Mouse (Mus musculus): Measurements from ENCODE around the gene Olfr550.
"Not testable (repeated sequence)": the region's sequence is repeated elsewhere in the genome, so short reads cannot be mapped to it uniquely, and the experiment has no call there.

Olfr550 gene

DNA sequence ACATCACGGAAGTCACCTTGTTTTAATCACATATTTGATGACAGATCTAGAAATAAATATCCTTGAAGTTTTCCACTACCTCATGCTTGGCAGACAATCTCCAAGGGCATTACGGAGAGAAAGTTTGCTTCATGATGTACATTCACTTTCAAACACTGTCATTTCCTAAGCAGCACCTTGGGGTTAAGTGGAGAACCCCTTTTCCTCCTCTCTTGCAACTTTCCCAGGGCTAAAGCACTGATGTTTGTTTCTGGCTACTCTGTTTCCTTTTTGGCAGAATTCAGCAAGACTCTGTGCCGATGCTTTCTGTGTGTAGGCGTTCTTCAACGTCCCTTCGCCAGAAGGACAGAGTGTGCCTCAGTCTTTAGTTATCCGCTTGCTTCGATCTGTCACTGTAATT is at the start of gene Olfr550:
Olfr550 (plus strand) TSS at position 301 of the 400 bp plus-strand sequence.
- no peak for DNase-seq

DNA sequence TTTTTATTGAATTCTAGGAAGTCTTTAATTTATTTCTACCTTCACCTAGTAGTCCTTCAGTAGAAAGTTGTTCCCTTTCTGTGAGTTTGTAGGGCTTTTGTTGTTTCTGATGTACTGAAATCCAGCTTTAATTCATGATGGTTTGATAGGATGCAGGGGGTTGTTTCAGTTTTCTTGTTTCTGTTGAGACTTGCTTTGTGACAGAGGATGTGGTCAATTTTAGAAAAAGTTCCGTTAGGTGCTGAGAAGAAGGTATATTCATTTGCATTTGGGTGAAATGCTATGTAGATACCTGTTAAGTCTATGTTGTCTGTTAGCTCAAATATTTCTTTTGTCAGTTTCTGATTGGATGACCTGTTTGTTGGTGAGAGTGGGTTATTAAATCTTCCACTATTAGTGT is 42.2 kb upstream of the Olfr550 start:
- no peak for DNase-seq

DNA sequence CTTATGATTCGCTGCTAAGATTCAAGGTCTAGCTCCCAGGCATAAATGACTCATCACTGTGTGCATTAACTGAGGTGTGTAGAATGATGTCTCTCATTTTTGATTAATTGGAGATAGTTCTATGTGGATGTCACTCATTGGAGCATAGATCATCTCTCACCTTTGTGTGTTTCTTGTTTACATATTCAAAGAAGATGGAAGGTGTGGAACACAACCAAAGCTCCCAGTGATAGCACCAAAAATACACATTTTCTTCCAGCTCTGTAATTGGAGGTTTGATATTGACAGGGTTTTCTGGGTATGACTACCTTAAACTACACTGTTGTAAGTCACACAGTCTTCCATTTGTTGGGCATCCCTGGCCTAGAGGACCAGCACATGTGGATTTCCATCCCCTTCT is 36.8 kb upstream of the Olfr550 start, which contains the start of gene Olfr547:
Olfr547 (plus strand) TSS at position 301 of the 400 bp plus-strand sequence.
- no peak for DNase-seq

DNA sequence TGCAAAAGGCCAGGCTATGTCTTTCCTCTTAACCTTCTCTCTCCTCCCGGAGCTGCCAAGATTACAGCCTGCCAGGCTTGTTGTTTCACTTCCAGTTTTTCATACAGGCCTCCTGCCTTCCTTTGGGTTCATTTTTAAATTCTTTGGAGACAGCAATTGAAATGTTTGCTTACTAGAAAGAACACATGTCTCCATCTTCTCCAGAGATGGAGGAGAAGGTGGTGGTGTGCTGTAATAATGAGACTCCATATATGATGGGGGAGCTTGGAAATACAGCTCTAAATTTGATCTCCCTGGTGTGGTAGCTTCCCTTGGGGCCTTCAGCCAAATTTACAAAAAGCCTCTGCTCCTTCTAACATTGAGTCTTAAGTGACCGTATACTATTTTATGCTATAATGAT is 30.6 kb upstream of the Olfr550 start, which contains the start of gene Olfr548-ps1:
Olfr548-ps1 (plus strand) TSS at position 301 of the 400 bp plus-strand sequence.
- no peak for DNase-seq

DNA sequence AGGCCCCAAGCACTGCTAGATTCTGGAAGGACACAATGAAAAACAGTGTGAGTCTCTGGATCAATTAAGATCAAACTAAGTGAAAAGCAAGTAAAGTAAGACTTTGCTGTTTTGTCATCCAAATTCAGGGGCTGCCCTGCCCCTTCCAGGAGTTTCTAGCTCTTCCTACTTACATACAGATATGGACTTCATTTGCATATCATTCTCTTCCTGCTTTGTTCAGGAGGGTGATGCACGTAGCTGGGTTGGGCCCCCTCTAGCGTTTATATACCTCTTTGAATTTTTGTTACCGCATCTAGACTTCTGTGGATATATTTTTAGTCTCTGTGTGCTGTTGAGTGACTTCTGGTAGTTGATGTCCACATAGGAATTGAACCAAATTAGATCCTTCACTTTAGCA is 30.0 kb upstream of the Olfr550 start:
- no peak for DNase-seq

DNA sequence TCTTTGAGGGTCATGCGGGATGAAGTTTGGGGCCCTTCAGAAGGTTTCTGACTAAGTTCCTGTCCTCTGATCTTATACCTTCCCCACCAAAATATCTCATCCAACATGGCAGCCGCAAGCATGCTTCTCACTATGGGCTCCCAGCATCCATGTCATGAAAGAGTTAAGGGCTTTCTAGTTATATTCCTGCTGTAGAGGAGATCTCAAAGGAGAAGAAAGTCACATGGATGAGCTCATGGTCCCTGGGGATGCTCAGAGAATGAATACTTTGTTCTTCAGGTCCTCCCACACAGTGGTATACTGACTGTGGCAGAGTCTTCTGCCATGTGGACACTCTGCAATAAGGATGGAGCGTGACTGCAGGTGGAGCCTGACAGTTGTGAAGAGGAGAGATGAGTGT is 21.7 kb upstream of the Olfr550 start, which contains the start of gene Olfr549:
Olfr549 (plus strand) TSS at position 301 of the 400 bp plus-strand sequence.
- no peak for DNase-seq

DNA sequence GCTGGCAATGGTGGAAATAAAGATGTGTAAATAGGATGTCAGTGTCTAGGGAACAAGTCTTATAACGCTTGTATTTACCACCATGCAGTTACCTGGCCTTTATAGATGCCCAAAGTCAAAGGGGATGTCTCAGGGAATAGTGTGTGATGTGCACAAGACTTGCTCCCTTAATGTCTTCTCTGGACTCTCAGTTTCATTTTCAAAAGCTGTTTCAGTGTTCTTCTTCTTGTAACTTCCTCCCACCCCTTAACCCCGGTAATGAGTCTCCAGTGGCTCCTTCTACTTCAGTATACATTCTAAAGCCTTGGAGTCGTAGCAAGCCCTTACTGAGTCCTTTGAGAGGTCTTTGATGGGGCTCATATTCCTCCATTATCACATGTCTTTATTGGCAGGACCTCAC is 18.0 kb upstream of the Olfr550 start:
- DNase-seq = no peak

- peak; percentile 90 for DNase-seq
Measured at GRCm38 (mm10) chr7:102564999-102565997, 5.9 kb upstream of the Olfr550 start, which contains the start of gene Trim21. Gene Trim21 (minus strand): TSS chr7:102565486.

- no peak for DNase-seq
Measured at GRCm38 (mm10) chr7:102566219-102566618, 5.0 kb upstream of the Olfr550 start.

DNA sequence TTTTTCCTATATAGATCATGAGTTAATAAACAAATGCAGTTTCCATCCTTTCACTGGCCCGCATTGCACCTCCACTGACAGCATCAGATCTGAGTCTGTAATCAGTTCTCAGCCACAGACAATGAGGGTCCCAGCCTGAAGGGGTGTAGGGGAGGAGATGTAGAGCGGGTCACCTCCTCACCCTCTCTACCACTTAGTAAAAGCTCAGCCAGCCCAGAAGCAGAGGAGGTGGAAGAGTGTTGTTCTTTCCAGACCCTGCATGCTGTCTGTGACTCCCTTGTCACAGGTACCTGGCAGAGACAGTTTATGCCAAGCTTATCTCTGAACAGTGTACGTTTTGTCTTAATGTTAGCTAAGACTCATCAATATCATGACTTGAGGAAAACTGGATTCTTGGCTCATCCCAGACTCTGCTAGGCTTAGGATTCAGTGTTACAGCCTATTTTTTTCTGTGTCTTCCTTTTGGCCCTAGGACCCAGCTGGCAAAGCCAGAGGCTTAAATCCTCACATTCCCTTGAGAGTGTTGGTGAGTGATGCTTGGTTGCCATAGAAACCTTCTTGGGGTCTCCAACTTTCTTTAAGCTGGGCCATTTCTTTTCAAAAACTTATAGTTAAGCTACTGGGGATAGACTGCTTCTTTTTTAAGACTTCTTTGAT is 2.1 kb downstream of the Olfr550 start:
- DNase-seq = no peak

DNA sequence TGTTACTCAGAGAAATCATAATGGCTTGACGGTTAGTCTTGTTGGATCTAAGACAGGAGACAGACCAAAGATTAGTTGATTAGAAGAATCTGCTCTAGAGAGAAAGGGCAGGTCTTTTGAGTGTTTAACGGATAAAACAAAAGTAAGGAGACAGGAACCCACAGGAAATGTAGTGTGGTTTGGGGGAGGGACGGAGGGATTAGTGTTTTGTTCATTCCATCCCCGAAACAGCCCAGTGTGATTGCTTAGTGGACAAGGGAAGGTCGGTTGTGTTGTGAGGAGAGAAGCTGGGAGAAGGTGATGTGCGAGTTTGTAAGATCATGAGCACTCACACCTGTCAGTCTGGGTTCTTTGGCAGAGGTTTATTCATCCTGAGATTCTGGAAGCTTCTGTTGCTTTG is 4.8 kb downstream of the Olfr550 start:
- no peak for DNase-seq

GRCm38 (mm10) chr7:102591786-102592185 is 20.5 kb downstream of the Olfr550 start, which contains the start of gene Olfr551:
Gene Olfr551 (minus strand): TSS chr7:102591886.
- no peak for DNase-seq

DNA sequence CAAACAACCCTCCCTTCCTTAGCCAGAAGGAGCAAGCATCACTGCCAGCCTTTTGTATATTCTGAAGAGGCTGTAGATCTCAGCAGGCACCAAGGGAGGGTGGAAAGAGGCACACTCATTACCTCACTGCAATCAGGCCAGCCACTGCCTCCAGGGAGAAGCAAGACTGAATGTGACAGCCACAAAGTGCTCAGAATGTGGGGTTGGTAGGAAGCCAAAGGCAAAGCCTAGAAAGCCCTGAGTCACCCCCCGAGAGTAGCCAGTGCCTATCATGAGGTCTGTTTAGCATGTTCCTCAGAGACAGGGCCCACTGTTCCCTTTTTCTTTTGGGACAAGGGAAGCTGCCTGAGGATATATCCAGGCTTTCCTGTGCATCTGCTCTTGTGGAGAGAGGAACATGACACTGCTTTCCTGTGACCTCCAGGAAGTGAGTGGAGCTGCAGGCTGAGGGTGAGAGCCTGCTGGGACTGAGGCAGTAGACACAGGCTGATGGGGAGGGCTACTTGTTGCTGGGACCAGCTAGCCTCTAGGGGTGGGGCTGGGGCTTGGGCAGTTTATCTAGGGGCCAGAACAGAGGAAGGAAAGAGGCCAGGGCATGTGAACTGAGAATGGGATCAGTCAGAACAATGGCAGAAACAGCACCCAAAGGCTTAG is 26.3 kb downstream of the Olfr550 start, which contains the start of gene Olfr552:
Olfr552 (plus strand) TSS at position 393 of the 654 bp plus-strand sequence.
- no peak for DNase-seq

DNA sequence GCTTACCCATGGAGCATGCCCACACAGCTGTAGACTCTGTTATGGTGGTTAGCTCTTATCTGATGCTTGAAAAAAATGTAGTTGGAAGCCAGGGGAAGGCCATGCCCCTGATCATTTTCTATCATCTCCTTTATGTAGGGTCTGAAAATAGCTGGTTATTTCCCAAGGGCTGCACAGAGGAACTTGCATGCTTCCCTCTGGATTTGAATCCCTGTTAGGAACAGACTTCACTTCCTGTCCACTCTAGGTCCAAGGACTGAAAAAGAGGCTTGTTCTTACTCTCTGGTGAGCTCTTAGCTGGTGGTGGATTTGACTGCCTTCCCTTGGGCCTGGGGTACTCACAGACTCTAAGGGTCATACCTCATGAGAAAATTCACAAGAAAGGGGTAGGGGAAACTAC is 46.9 kb downstream of the Olfr550 start, which contains the start of gene Olfr553:
Olfr553 (minus strand) TSS at position 101 of the 400 bp plus-strand sequence.
- DNase-seq = no peak

DNA sequence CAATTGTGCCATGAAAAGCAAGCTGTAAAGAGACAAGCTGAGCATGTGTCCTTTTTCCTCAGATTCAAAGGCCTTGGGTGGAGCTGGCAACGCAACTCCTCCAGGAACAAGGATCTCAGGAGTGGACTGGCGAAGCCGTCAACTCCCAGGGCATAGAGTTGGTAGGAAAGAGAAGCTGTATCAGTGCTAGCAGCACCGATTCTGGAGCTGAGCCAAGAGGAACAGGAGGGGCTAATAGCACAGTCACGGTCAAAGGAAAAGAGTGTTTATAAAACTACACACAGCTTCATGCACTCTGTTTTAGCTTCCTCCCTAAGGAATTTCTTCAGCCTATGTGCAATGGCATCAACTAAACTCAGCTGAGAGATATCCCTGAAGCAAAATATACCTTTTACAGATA is 48.4 kb downstream of the Olfr550 start:
- no peak for DNase-seq

- not testable (repeated sequence) for DNase-seq
Measured at GRCm38 (mm10) chr7:102620368-102620767, 49.1 kb downstream of the Olfr550 start.

Data from thymus, postnatal 14 days (tissue).